Mouse (Mus musculus): ENCODE data around the gene 4933416C03Rik.

The 4933416C03Rik gene

DNA sequence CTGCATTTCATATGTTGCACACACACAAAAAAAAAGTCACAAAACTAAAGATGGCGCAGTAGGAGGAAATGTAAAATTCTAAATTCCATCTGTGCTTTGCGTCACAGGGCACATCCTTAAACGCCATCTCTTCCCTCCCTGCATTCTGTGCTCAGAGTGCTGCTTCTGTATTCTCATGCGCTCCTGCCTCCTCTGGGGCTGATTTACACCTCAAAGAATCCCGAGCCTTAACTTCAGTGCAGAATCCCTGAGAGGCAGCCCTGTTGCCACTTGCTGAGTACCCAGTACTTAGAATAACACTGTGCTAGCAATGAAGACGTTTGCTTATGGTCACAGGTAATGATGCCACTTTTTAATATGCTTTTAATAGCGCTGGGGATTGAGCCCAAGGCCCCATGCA lies 34.3 kb downstream of the 4933416C03Rik start:
- DNase-seq (ENCODE audit: low spot score in 2 of 2), result no peak

DNA sequence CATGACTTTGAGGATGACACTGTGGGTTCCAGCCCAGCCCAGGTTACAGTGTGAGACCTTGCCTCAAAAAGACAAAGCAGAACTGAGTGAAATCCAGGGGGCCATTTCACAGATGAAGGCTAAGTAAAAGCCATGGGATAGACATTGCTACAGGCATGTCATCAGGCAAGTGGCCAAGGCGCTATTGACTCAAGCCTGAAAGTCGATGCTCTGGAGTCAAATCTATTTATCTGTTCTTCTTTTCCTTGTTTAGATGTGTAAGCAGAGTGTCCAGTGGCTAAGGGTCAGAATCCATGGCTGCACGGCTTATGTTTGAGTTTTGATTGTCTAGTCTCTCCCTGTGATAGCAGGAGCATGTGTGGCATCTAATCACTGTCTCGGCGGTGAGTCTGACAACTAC lies 35.1 kb downstream of the 4933416C03Rik start:
- DNase-seq (ENCODE audit: low spot score in 2 of 2), result no peak

DNA sequence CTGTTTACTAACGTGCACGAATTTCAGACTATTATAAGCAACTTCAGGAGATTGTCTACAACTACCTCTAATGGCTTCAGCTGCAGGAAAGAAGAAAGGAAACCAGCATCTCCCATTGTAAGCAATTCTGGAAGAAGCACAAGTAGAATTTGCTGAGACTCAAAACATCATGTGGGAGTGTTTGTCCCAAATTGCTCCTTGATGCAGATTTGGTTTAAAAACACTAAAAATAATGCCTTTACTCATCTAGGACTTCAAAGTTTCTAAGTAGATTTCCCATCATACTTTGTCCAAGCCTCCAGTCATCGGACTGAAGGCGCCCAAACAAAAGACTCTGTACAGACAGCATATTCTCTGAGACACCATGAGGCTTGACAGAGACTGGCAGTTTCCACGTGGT lies 37.8 kb downstream of the 4933416C03Rik start:
- no peak for DNase-seq (ENCODE audit: low spot score in 2 of 2)

Data from frontal cortex, postnatal 14 days (tissue).